Mouse (Mus musculus): Measurements from ENCODE around the gene Mmp14.

Gene Mmp14

GRCm38 (mm10) chr14:54413877-54414700, 17.3 kb upstream of the Mmp14 start:
- DNase-seq (ENCODE audit: low spot score in 2 of 2): peak in 1 of 2 experiments; percentile 26

GRCm38 (mm10) chr14:54415241-54416020, 16.0 kb upstream of the Mmp14 start:
- DNase-seq (ENCODE audit: low spot score in 2 of 2): no peak

GRCm38 (mm10) chr14:54416229-54416775, 15.1 kb upstream of the Mmp14 start:
- DNase-seq (ENCODE audit: low spot score in 2 of 2): no peak

- no peak for DNase-seq (ENCODE audit: low spot score in 2 of 2)
These were observed 14.6 kb upstream of the Mmp14 start for GRCm38 (mm10) chr14:54416830-54417229.

- DNase-seq (ENCODE audit: low spot score in 2 of 2): peak; percentile 34 to 40
These were observed 13.8 kb upstream of the Mmp14 start, which contains the start of gene Slc7a7 for GRCm38 (mm10) chr14:54417623-54418081. TSS of gene Slc7a7 (minus strand) at chr14:54417780.

- no peak for DNase-seq (ENCODE audit: low spot score in 2 of 2)
These were observed 10.4 kb upstream of the Mmp14 start for GRCm38 (mm10) chr14:54421014-54421413.

GRCm38 (mm10) chr14:54423406-54423805, 8.0 kb upstream of the Mmp14 start:
- DNase-seq (ENCODE audit: low spot score in 2 of 2): peak; percentile 31 to 47

GRCm38 (mm10) chr14:54424634-54425033, 6.8 kb upstream of the Mmp14 start:
- DNase-seq (ENCODE audit: low spot score in 2 of 2): no peak

GRCm38 (mm10) chr14:54425540-54425939, 5.9 kb upstream of the Mmp14 start:
- DNase-seq (ENCODE audit: low spot score in 2 of 2): no peak

GRCm38 (mm10) chr14:54426003-54426688, 5.3 kb upstream of the Mmp14 start:
- DNase-seq (ENCODE audit: low spot score in 2 of 2): no peak

GRCm38 (mm10) chr14:54426689-54427398, 4.6 kb upstream of the Mmp14 start, which contains the start of gene Mrpl52:
TSS of gene Mrpl52 (plus strand) at chr14:54426909.
- DNase-seq (ENCODE audit: low spot score in 2 of 2): peak; percentile 86 to 90

- DNase-seq (ENCODE audit: low spot score in 2 of 2): no peak
These were observed 3.7 kb upstream of the Mmp14 start for GRCm38 (mm10) chr14:54427696-54428095.

- DNase-seq (ENCODE audit: low spot score in 2 of 2): no peak
These were observed 3.0 kb upstream of the Mmp14 start for GRCm38 (mm10) chr14:54428421-54428820.

GRCm38 (mm10) chr14:54429332-54430093, 1.9 kb upstream of the Mmp14 start:
- no peak for DNase-seq (ENCODE audit: low spot score in 2 of 2)

GRCm38 (mm10) chr14:54430406-54431145, 836 bp upstream of the Mmp14 start:
- DNase-seq (ENCODE audit: low spot score in 2 of 2): no peak

- peak in 1 of 2 experiments; percentile 24 for DNase-seq (ENCODE audit: low spot score in 2 of 2)
These were observed 845 bp downstream of the Mmp14 start for GRCm38 (mm10) chr14:54432078-54432836.

- no peak for DNase-seq (ENCODE audit: low spot score in 2 of 2)
These were observed 1.7 kb downstream of the Mmp14 start for GRCm38 (mm10) chr14:54432837-54433830.
